Mouse (Mus musculus): ENCODE data around the gene Acin1.

DNA sequence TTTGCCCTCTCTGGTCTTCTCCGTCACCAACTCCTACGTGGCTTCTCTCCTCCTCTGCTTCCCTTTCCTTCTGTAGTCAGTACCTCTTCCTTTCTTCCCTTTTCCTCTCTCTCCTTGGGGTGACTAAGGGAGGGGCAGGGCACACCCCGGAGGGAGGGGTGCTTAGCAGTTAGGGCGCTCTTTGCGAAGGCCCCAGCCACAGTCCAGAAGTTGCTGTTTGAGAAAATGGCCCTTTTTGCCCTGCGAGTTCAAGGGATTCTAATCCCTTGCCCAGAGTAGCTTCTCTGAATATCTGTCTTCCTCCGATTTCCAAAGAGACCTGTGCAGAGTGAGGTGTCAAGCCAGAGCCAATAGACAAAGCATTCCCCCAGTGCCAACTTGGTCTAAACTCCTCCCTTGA is 25.3 kb upstream of the Acin1 start, which contains the start of gene Cebpe:
- TF ChIP-seq EP300 (IDR thresholded peaks at IDR 0.05; ENCODE audit: low read depth) (no peak), CTCF (IDR thresholded peaks at IDR 0.05; ENCODE audit: low read depth) (no peak)
